Mouse (Mus musculus) testis, postnatal 10 days (tissue): ENCODE measurements around the gene Pbld2.

Source experiments
- DNase-seq: peaks from one replicate; pipeline ENCODE4 v3.0.0; 2021; ENCODE audit warnings: low spot score

Gene Pbld2

DNA sequence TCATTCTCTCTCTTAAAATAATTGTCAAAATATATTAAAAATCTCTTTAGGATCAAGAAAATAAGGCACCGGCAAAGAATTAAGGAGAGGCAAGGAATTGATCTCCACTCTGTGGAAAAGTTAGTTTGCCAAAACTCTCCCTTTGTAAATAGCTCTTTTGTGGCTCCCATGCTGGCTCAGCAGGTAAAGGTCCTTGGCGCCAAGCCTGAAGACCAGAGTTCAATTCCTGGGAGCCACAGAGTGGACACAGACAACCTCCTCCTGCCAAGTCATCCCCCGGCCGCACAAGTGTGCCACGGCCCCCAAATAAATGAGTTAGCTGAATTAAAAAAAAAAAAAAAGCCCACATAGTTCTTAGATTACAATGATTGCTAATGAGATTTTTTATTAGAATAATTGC is 38.6 kb downstream of the Pbld2 start:
- no peak for DNase-seq

DNA sequence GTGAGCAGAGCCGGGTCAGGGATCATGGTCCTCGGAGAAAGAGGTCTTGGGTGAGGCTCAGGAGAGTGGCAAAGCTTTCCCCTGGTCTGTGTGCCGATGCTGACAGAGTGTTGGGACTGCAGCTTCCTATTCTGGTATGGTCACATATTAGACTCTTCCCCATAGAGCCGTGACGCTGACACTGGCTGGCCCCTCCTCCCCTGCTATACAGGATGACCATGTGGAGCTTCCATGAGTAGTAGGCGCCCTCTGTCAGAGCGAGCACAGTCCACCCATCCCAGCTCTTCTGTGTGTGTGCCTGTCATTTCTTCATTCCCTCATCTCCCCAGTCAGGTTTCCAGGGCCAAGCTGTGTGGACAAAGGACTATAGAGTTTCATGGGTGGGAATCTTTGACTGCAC is 39.2 kb downstream of the Pbld2 start:
- DNase-seq = no peak

DNA sequence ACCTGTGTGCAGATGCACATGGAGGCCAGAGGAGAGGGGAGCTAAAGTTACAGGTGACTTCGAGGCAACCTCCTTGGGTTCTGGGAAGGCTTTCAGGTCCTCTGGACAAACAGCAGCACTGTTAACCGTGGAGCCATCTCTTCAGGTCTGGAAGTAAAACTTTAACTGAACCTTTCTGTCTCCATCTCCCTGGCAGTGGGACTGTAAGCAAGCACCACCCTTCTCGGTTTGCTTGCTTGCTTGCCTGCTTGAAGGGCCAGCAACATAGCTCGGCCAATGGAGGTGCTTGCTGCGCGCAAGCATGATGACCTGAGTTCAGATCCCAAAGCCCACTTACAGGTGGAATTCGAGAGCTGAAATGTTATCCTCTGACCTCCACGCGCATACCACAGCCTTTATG is 40.4 kb downstream of the Pbld2 start:
- no peak for DNase-seq

DNA sequence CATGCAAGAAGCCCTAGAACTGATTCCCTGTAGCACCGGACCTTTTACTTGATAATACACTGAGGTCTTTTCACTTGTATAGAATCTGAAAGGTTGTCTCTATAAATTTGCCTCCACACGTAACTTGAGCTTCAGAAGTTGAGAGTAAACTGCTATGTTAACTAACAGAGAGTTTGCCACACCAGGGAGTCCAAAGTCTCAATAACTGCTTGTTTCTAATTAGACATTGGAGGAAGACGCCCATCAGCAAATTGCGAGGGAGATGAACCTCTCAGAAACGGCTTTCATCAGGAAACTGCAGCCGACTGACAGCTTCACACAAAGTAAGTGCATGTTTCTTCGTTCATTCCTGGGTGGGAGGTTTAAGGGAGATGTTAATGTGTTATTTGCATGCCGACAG is 41.4 kb downstream of the Pbld2 start:
- no peak for DNase-seq

GRCm38 (mm10) chr10:63065988-63066387 is 41.9 kb downstream of the Pbld2 start:
- DNase-seq = peak; percentile 85

- no peak for DNase-seq
Measured at GRCm38 (mm10) chr10:63086304-63086703, 62.2 kb downstream of the Pbld2 start.

GRCm38 (mm10) chr10:63089103-63089757 is 65.1 kb downstream of the Pbld2 start:
- no peak for DNase-seq

GRCm38 (mm10) chr10:63089758-63090571 is 65.8 kb downstream of the Pbld2 start:
- DNase-seq = no peak

DNA sequence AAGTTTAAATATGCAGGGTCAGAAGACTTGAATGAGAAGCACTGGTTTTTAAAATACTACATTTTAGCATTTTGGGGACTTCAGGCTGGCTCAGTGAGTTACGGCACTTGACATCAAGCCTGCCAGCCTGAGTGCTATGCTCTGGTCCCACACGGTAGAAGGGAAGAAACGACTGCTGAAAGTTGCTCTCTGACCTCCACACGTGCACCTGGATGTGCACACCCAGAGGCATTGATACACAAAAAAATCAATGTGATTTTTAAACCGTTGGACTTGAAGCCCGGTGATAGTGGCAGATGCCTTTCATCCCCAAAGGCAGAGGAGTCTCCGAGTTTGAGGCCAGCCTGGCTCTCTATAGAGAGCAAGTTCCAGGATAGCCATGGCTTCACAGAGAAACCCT is 67.8 kb downstream of the Pbld2 start:
- DNase-seq = no peak

- no peak for DNase-seq
Measured at GRCm38 (mm10) chr10:63092616-63093550, 68.8 kb downstream of the Pbld2 start.

GRCm38 (mm10) chr10:63096757-63097156 is 72.6 kb downstream of the Pbld2 start:
- no peak for DNase-seq

DNA sequence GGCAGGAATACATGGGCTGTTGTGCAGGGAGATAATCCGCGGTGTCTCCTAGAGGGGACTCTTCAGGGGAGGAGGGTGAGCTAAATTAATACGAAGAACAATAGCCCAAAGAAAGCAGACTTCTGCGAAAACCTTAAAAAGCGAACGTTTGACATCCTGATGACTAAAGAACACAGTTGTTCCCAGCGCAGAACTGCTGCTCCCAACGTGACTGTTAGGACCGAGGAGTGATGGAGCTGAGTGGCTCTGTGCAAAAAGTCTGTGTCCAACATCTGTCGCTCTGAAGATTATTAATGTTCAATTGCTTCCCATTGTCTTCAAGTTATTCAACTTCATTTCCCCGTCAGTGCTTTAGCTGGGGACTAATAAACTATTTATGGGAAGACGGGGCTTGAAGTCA is 74.1 kb downstream of the Pbld2 start:
- no peak for DNase-seq

GRCm38 (mm10) chr10:63099521-63099920 is 75.4 kb downstream of the Pbld2 start, which contains the start of gene Atoh7:
Gene Atoh7 (plus strand): TSS chr10:63099651.
- DNase-seq = no peak

- peak; percentile 67 for DNase-seq
Measured at GRCm38 (mm10) chr10:63099941-63100562, 75.9 kb downstream of the Pbld2 start.

- no peak for DNase-seq
Measured at GRCm38 (mm10) chr10:63100657-63101056, 76.5 kb downstream of the Pbld2 start.
